11 mouse cellular contexts compared by ENCODE assay signal in genomic region chr5:77097686-77098085, GRCm38 (mm10). TPM values are rescaled to one million over a fixed set of nuclear protein-coding genes. Genes with fewer than 3 reads are reported as not detected.
DNase-seq lines count a peak whose midpoint lies in the region; ATAC-seq lines count a peak whose summit lies in the region.
"Had no signal": no experiment of that assay in that cellular context is flagged by ENCODE, and none has a peak within 500 bp of the region (broad histone marks: within the 10 kb centered on the region; RNA-seq: fewer than 3 reads in every experiment).

No protein-coding gene starts in this region.

- peak; percentile 39 for DNase-seq in kidney, adult 11 months
- no peak for DNase-seq in kidney, adult 18-20 months
- peak; percentile 23 for DNase-seq in NIH3T3 (ENCODE audit: low read depth)
- peak; percentile 70 for DNase-seq in lung, postnatal 25 days (ENCODE audit: low spot score)
- DNase-seq in right cerebral cortex, postnatal 4 days: no peak
- DNase-seq: cerebellum, adult 18-20 months; gastrocnemius, adult 2 months had no signal

- peaks cover 6% of the 10 kb centered on the region; the same call in 1 of the 2 replicates for H3K27me3 ChIP-seq in hindbrain, embryonic 16.5 days (replicated peaks; ENCODE audit: control insufficient read depth, insufficient read depth, low read length)

- no peak overlapping the region for H3K9ac ChIP-seq in hindbrain, embryonic 16.5 days (ENCODE audit: low read depth, low read length)
- H3K9ac ChIP-seq: forebrain, embryonic 13.5 days; hindbrain, embryonic 15.5 days had no signal

- H3K36me3 ChIP-seq in hindbrain, embryonic 16.5 days (ENCODE audit: control insufficient read depth, insufficient read depth, low read length): no peaks in the 10 kb centered on the region
- H3K36me3 ChIP-seq: hindbrain, embryonic 15.5 days had no signal

- H3K27ac ChIP-seq in brown adipose tissue, adult 24 weeks (replicated peaks; ENCODE audit: low read depth, low read length): peak overlapping the region; percentile 29; the same call in 1 of the 2 replicates
- H3K27ac ChIP-seq in hindbrain, embryonic 16.5 days (ENCODE audit: low read depth, low read length): no peak overlapping the region
- H3K27ac ChIP-seq: forebrain, embryonic 13.5 days; gastrocnemius, adult 2 months; hindbrain, embryonic 15.5 days had no signal

- no peak overlapping the region for H3K4me3 ChIP-seq in brown adipose tissue, adult 24 weeks (ENCODE audit: insufficient read depth, low read depth, low read length)
- no peak overlapping the region for H3K4me3 ChIP-seq in hindbrain, embryonic 16.5 days (ENCODE audit: low read length)
- H3K4me3 ChIP-seq: forebrain, embryonic 13.5 days; gastrocnemius, adult 2 months; hindbrain, embryonic 15.5 days had no signal

- peaks cover 9% of the 10 kb centered on the region for H3K4me1 ChIP-seq in brown adipose tissue, adult 24 weeks (ENCODE audit: control insufficient read depth, insufficient read depth, insufficient read length, low read length)
- H3K4me1 ChIP-seq in hindbrain, embryonic 16.5 days (ENCODE audit: control insufficient read depth, insufficient read depth, low read depth, low read length): peaks cover 7% of the 10 kb centered on the region

- 61% methylated on average over 6 of the region's 6 CpGs for WGBS in hindbrain, embryonic 16.5 days

- H3K4me2 ChIP-seq in hindbrain, embryonic 16.5 days (ENCODE audit: low read length): no peak overlapping the region
- H3K4me2 ChIP-seq: forebrain, embryonic 13.5 days; hindbrain, embryonic 15.5 days had no signal

- ATAC-seq in hindbrain, embryonic 16.5 days: no peak
- ATAC-seq: forebrain, embryonic 13.5 days had no signal

- H3K9me3 ChIP-seq in hindbrain, embryonic 16.5 days (ENCODE audit: control insufficient read depth, low read length): no peaks in the 10 kb centered on the region
- H3K9me3 ChIP-seq: forebrain, embryonic 13.5 days; hindbrain, embryonic 15.5 days had no signal

RNA-seq across cellular contexts. Expression of gene Hopx, which starts 17.2 kb away (rescaled TPM):
- 5.0 and 10.8 TPM in 2 replicates for polyA plus RNA-seq in brown adipose tissue, adult 24 weeks (2012; ENCODE audit: insufficient read depth, insufficient read length, missing spikeins)
- 4.9 and 6.7 TPM in 2 replicates for polyA plus RNA-seq in hindbrain, embryonic 16.5 days (2015; fragmentation: Nextera tagmentation; extraction: Ambion mirVana)

Comparison
In these comparisons a context has a peak if more than half of its experiments do, and no peak if none do; other contexts are left out.
1. DNase-seq: peak in kidney, adult 11 months (single experiment), NIH3T3 (single experiment) and lung, postnatal 25 days (single experiment); none in kidney, adult 18-20 months (single experiment) and right cerebral cortex, postnatal 4 days (single experiment).